Mouse (Mus musculus) megakaryocyte, embryonic 14.5 days (primary cell): ENCODE measurements at regions not wholly inside any gene's neighbourhood (a gene's known extent, or its start where the extent isn't known, plus 50 kb on each side); places are given as distances from the start of the nearest gene placed in this dataset.

Source experiments
- FLI1 ChIP-seq: IDR thresholded peaks from 2 replicates; pipeline ENCODE4 v1.6.1; 2012; ENCODE audit warnings: low read length, inconsistent platforms, mixed read lengths
- GATA1 ChIP-seq: IDR thresholded peaks from 3 replicates; pipeline ENCODE4 v1.6.1; 2012; ENCODE audit warnings: mixed read lengths, low read length, inconsistent platforms, borderline replicate concordance

- TF ChIP-seq GATA1 = no peak
- no peak for TF ChIP-seq FLI1
Measured at GRCm38 (mm10) chr4:62799923-62800322, 165.4 kb upstream of the Zfp618 start.
